In the genomic region with DNA sequence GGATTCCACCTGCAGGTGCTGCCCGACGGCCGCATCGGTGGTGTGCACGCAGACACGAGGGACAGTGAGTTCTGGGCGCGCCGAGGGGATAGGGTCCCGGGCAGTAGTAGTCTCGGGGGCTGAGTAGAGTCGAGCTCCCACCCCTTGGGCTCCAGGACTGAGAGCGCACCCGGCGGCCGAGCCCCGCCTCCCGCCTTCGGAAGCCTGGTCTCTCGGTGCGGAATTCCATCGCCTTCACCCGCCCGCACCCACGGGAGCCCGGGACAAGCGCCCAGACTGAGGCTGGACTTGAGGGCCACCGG, we compare ENCODE assay signal across 9 mouse cellular contexts. TPM values are rescaled to one million over a fixed set of nuclear protein-coding genes. Genes with fewer than 3 reads are reported as not detected.
A peak's percentile ranks its signal among the peaks of the same experiment; 100 is the strongest.
DNase-seq lines count a peak whose midpoint lies in the region; ATAC-seq lines count a peak whose summit lies in the region.
"Had no signal": no experiment of that assay in that cellular context is flagged by ENCODE, and none has a peak within 500 bp of the region (broad histone marks: within the 10 kb centered on the region; RNA-seq: fewer than 3 reads in every experiment).

No protein-coding gene starts in this region.

- DNase-seq in heart, postnatal 4 days: no peak
- peak; percentile 35 for DNase-seq in R1 (ENCODE audit: low read depth, low spot score)
- DNase-seq in hindbrain, embryonic 11.5 days (ENCODE audit: low spot score): peak; percentile 48
- no peak for DNase-seq in left cerebral cortex, postnatal 4 days
- no peak for DNase-seq in thymus, postnatal 25 days
- DNase-seq in lung, postnatal 25 days (ENCODE audit: low spot score): no peak

- no peaks in the 10 kb centered on the region for H3K36me3 ChIP-seq in heart, embryonic 16.5 days (ENCODE audit: control insufficient read depth, insufficient read depth)
- no peaks in the 10 kb centered on the region for H3K36me3 ChIP-seq in hindbrain, embryonic 11.5 days (ENCODE audit: control insufficient read depth, insufficient read depth, low read length)
- H3K36me3 ChIP-seq in midbrain, embryonic 15.5 days (replicated peaks): no peaks in the 10 kb centered on the region

- H3K27ac ChIP-seq in heart, embryonic 16.5 days (ENCODE audit: low read length): no peak overlapping the region
- H3K27ac ChIP-seq in hindbrain, embryonic 11.5 days (ENCODE audit: low read depth, low read length): no peak overlapping the region
- H3K27ac ChIP-seq in midbrain, embryonic 15.5 days: no peak overlapping the region

- H3K9me3 ChIP-seq in heart, embryonic 16.5 days (replicated peaks; ENCODE audit: control insufficient read depth, low read length): no peaks in the 10 kb centered on the region
- H3K9me3 ChIP-seq in hindbrain, embryonic 11.5 days (ENCODE audit: control insufficient read depth, low read length): no peaks in the 10 kb centered on the region
- no peaks in the 10 kb centered on the region for H3K9me3 ChIP-seq in midbrain, embryonic 15.5 days

- WGBS in heart, embryonic 16.5 days: under 1% methylated on average over 28 of the region's 28 CpGs
- under 1% methylated on average over 27 of the region's 28 CpGs for WGBS in hindbrain, embryonic 11.5 days
- under 1% methylated on average over 28 of the region's 28 CpGs for WGBS in midbrain, embryonic 15.5 days

- H3K4me1 ChIP-seq in heart, embryonic 16.5 days (ENCODE audit: control insufficient read depth, insufficient read depth, low read length): peaks cover 6% of the 10 kb centered on the region; the same call in 1 of the 2 replicates
- H3K4me1 ChIP-seq in hindbrain, embryonic 11.5 days (replicated peaks; ENCODE audit: control insufficient read depth, insufficient read depth, low read length): peaks cover 8% of the 10 kb centered on the region; the same call in 1 of the 2 replicates
- H3K4me1 ChIP-seq in midbrain, embryonic 15.5 days: peaks cover 14% of the 10 kb centered on the region; the same call in 1 of the 2 replicates

- intact Hi-C loops in left cerebral cortex, postnatal 4 days (cut with DNase I): no loop called here

- no peak overlapping the region for H3K9ac ChIP-seq in heart, embryonic 16.5 days (ENCODE audit: low read length)
- H3K9ac ChIP-seq in hindbrain, embryonic 11.5 days (ENCODE audit: low read depth, low read length): no peak overlapping the region
- H3K9ac ChIP-seq in midbrain, embryonic 15.5 days: no peak overlapping the region

- ATAC-seq in heart, embryonic 16.5 days (replicated peaks; ENCODE audit: extremely low read depth, insufficient read depth, low FRiP score): no peak
- no peak for ATAC-seq in hindbrain, embryonic 11.5 days (ENCODE audit: low FRiP score)
- ATAC-seq in midbrain, embryonic 15.5 days (replicated peaks): no peak

- peak overlapping the region; percentile 43 for H3K4me2 ChIP-seq in heart, embryonic 16.5 days (ENCODE audit: low read depth, low read length)
- H3K4me2 ChIP-seq in hindbrain, embryonic 11.5 days (replicated peaks; ENCODE audit: low read depth, low read length): peak overlapping the region; percentile 32
- H3K4me2 ChIP-seq in midbrain, embryonic 15.5 days: peak overlapping the region; percentile 24

- peaks cover 73% of the 10 kb centered on the region for H3K27me3 ChIP-seq in heart, embryonic 16.5 days (ENCODE audit: control insufficient read depth, insufficient read depth, low read length)
- peaks cover 66% of the 10 kb centered on the region for H3K27me3 ChIP-seq in hindbrain, embryonic 11.5 days (ENCODE audit: control insufficient read depth, insufficient read depth, low read length)
- peaks cover 70% of the 10 kb centered on the region for H3K27me3 ChIP-seq in midbrain, embryonic 15.5 days (replicated peaks)

- H3K4me3 ChIP-seq in heart, embryonic 16.5 days (ENCODE audit: low read length): peak overlapping the region; percentile 26
- H3K4me3 ChIP-seq in hindbrain, embryonic 11.5 days (ENCODE audit: low read depth, low read length): peak overlapping the region; percentile 13
- H3K4me3 ChIP-seq in midbrain, embryonic 15.5 days: peak overlapping the region; percentile 13

RNA-seq across cellular contexts. Expression of gene Fgf4, which starts 14.6 kb away (rescaled TPM):
- polyA plus RNA-seq in heart, embryonic 16.5 days (2015; fragmentation: Nextera tagmentation; extraction: Ambion mirVana): 0.04 TPM in 1 of 2 replicates, not detected in the other
- total RNA-seq in heart, postnatal 4 days (2021): not detected
- 0.04 TPM in 1 of 2 replicates, not detected in the other for polyA plus RNA-seq in hindbrain, embryonic 11.5 days (2014; fragmentation: Nextera tagmentation; extraction: Ambion mirVana)
- polyA plus RNA-seq in midbrain, embryonic 15.5 days (2015; fragmentation: Nextera tagmentation; extraction: Ambion mirVana): not detected in 2 replicates
- not detected for total RNA-seq in left cerebral cortex, postnatal 4 days (2021)
- total RNA-seq: left cerebral cortex, postnatal 25 days had no signal

RNA-seq across cellular contexts. Expression of gene Fgf3, which starts 23.8 kb away (rescaled TPM):
- polyA plus RNA-seq in heart, embryonic 16.5 days (2015; fragmentation: Nextera tagmentation; extraction: Ambion mirVana): 0.20 and 0.79 TPM in 2 replicates
- total RNA-seq in heart, postnatal 4 days (2021): not detected
- polyA plus RNA-seq in hindbrain, embryonic 11.5 days (2014; fragmentation: Nextera tagmentation; extraction: Ambion mirVana): 0.59 and 1.1 TPM in 2 replicates
- polyA plus RNA-seq in midbrain, embryonic 15.5 days (2015; fragmentation: Nextera tagmentation; extraction: Ambion mirVana): 2.9 and 4.8 TPM in 2 replicates
- total RNA-seq in left cerebral cortex, postnatal 4 days (2021): under 1 TPM; 0.44 to 0.72 TPM

RNA-seq across cellular contexts. Expression of gene Fgf15, which starts 34.6 kb away (rescaled TPM):
- polyA plus RNA-seq in heart, embryonic 16.5 days (2015; fragmentation: Nextera tagmentation; extraction: Ambion mirVana): 0.20 TPM in 1 of 2 replicates, not detected in the other
- total RNA-seq in heart, postnatal 4 days (2021): not detected
- 60.2 and 68.2 TPM in 2 replicates for polyA plus RNA-seq in hindbrain, embryonic 11.5 days (2014; fragmentation: Nextera tagmentation; extraction: Ambion mirVana)
- polyA plus RNA-seq in midbrain, embryonic 15.5 days (2015; fragmentation: Nextera tagmentation; extraction: Ambion mirVana): 26.7 and 26.8 TPM in 2 replicates
- under 1 TPM; 0.26 to 0.62 TPM for total RNA-seq in left cerebral cortex, postnatal 4 days (2021)
- total RNA-seq: left cerebral cortex, postnatal 25 days had no signal

RNA-seq across cellular contexts. Expression of gene LTO1, which starts 53.2 kb away (rescaled TPM):
- 20.2 and 23.7 TPM in 2 replicates for polyA plus RNA-seq in heart, embryonic 16.5 days (2015; fragmentation: Nextera tagmentation; extraction: Ambion mirVana)
- 10 to 100 TPM; 13.8 to 14.8 TPM for total RNA-seq in heart, postnatal 4 days (2021)
- polyA plus RNA-seq in hindbrain, embryonic 11.5 days (2014; fragmentation: Nextera tagmentation; extraction: Ambion mirVana): 27.3 and 28.9 TPM in 2 replicates
- 32.2 and 33.6 TPM in 2 replicates for polyA plus RNA-seq in midbrain, embryonic 15.5 days (2015; fragmentation: Nextera tagmentation; extraction: Ambion mirVana)
- total RNA-seq in left cerebral cortex, postnatal 4 days (2021): 10 to 100 TPM; 33.5 to 36.0 TPM

Comparison
In these comparisons a context has a peak if more than half of its experiments do, and no peak if none do; other contexts are left out.
1. DNase-seq: peak in R1 (single experiment) and hindbrain, embryonic 11.5 days (single experiment); none in heart, postnatal 4 days (single experiment), left cerebral cortex, postnatal 4 days (single experiment), thymus, postnatal 25 days (single experiment) and lung, postnatal 25 days (single experiment).
2. RNA of gene Fgf15, which starts 34.6 kb away (polyA plus RNA-seq): 60.2 to 68.2 TPM in hindbrain, embryonic 11.5 days and 26.7 to 26.8 TPM in midbrain, embryonic 15.5 days; 0.20 TPM in heart, embryonic 16.5 days; every median in the first group is over 10 times any median in the second.
3. Peak in every context shown above with its lines, with median percentiles within 50 percentile points of each other: H3K4me2 ChIP-seq and H3K4me3 ChIP-seq.